ENCODE assay signal across 24 mouse cellular contexts in genomic region chr1:42524401-42524800, GRCm38 (mm10).
DNase-seq lines count a peak whose midpoint lies in the region; ATAC-seq lines count a peak whose summit lies in the region.
"Had no signal": no experiment of that assay in that cellular context is flagged by ENCODE, and none has a peak within 500 bp of the region (broad histone marks: within the 10 kb centered on the region; RNA-seq: fewer than 3 reads in every experiment).

No protein-coding gene starts in this region.

- H3K36me3 ChIP-seq in forebrain, embryonic 14.5 days (ENCODE audit: control insufficient read depth, insufficient read depth, low read length) = no peaks in the 10 kb centered on the region
- no peaks in the 10 kb centered on the region for H3K36me3 ChIP-seq in forebrain, embryonic 13.5 days (ENCODE audit: poor library complexity, severe bottlenecking)
- H3K36me3 ChIP-seq: hindbrain, embryonic 13.5 days; limb, embryonic 13.5 days had no signal

- H3K27me3 ChIP-seq in forebrain, embryonic 14.5 days (replicated peaks; ENCODE audit: control insufficient read depth, insufficient read depth, low read length) = no peaks in the 10 kb centered on the region
- H3K27me3 ChIP-seq in forebrain, embryonic 13.5 days = no peaks in the 10 kb centered on the region
- H3K27me3 ChIP-seq: hindbrain, embryonic 13.5 days; limb, embryonic 13.5 days; megakaryocyte, embryonic 14.5 days had no signal

- intact Hi-C loops in heart, postnatal 25 days (cut with DNase I) = no loop called here

- no peaks in the 10 kb centered on the region for H3K9me3 ChIP-seq in forebrain, embryonic 14.5 days (replicated peaks; ENCODE audit: control insufficient read depth, low read length)
- H3K9me3 ChIP-seq in forebrain, embryonic 13.5 days (replicated peaks) = no peaks in the 10 kb centered on the region
- H3K9me3 ChIP-seq: hindbrain, embryonic 13.5 days; limb, embryonic 13.5 days had no signal

- H3K4me3 ChIP-seq in forebrain, embryonic 14.5 days (ENCODE audit: low read depth, low read length) = no peak overlapping the region
- no peak overlapping the region for H3K4me3 ChIP-seq in forebrain, embryonic 13.5 days
- H3K4me3 ChIP-seq: erythroblast, embryonic 14.5 days; heart, adult 2 months; hindbrain, embryonic 13.5 days; limb, embryonic 13.5 days; megakaryocyte, embryonic 14.5 days had no signal

- peak; percentile 45 for DNase-seq in forebrain, embryonic 14.5 days (ENCODE audit: low spot score)
- DNase-seq in heart, postnatal 4 days = peak; percentile 18
- DNase-seq in heart, postnatal 25 days (ENCODE audit: low spot score) = no peak
- peak; percentile 3 for DNase-seq in kidney, postnatal 14 days
- DNase-seq in kidney, postnatal 4 days = no peak
- DNase-seq in spleen, postnatal 14 days (ENCODE audit: low spot score in 2 of 2) = no peak
- DNase-seq: adrenal gland, postnatal 14 days; cerebellum, adult 11-12 months; cerebellum, postnatal 14 days; forebrain, postnatal 0 days; heart, adult 2 months; heart, postnatal 36 days; lung, postnatal 36 days; right cerebral cortex, postnatal 25 days; thymus, postnatal 14 days had no signal

- 16% methylated on average over 4 of the region's 4 CpGs for WGBS in forebrain, embryonic 14.5 days
- 34% methylated on average over 4 of the region's 4 CpGs for WGBS in forebrain, embryonic 13.5 days

- no peak overlapping the region for H3K4me2 ChIP-seq in forebrain, embryonic 14.5 days (ENCODE audit: low read length)
- H3K4me2 ChIP-seq in forebrain, embryonic 13.5 days = no peak overlapping the region
- H3K4me2 ChIP-seq: hindbrain, embryonic 13.5 days; limb, embryonic 13.5 days; liver, embryonic 11.5 days had no signal

- no peaks in the 10 kb centered on the region for H3K4me1 ChIP-seq in forebrain, embryonic 14.5 days (ENCODE audit: control insufficient read depth, insufficient read depth, low read length)
- H3K4me1 ChIP-seq in forebrain, embryonic 13.5 days = peaks cover 9% of the 10 kb centered on the region
- H3K4me1 ChIP-seq: megakaryocyte, embryonic 14.5 days had no signal

- no peak overlapping the region for H3K27ac ChIP-seq in forebrain, embryonic 14.5 days (ENCODE audit: low read depth, low read length)
- no peak overlapping the region for H3K27ac ChIP-seq in forebrain, embryonic 13.5 days
- H3K27ac ChIP-seq: heart, adult 2 months; hindbrain, embryonic 13.5 days; limb, embryonic 13.5 days had no signal

- no peak overlapping the region for H3K9ac ChIP-seq in forebrain, embryonic 14.5 days (ENCODE audit: low read length)
- no peak overlapping the region for H3K9ac ChIP-seq in forebrain, embryonic 13.5 days
- H3K9ac ChIP-seq: forebrain, postnatal 0 days; hindbrain, embryonic 13.5 days; limb, embryonic 13.5 days had no signal

- ATAC-seq in forebrain, embryonic 14.5 days = no peak
- no peak for ATAC-seq in forebrain, embryonic 13.5 days
- ATAC-seq: CD4-positive, CD25-positive, alpha-beta regulatory T cell, adult 4 months; forebrain, postnatal 0 days; intestine, embryonic 16.5 days; midbrain, embryonic 16.5 days had no signal

Comparison
In these comparisons a context has a peak if more than half of its experiments do, and no peak if none do; other contexts are left out.
1. DNase-seq: peak in forebrain, embryonic 14.5 days (single experiment), heart, postnatal 4 days (single experiment) and kidney, postnatal 14 days (single experiment); none in heart, postnatal 25 days (single experiment), kidney, postnatal 4 days (0 of 2) and spleen, postnatal 14 days (0 of 2).